Mouse (Mus musculus): ENCODE results near the gene Rcsd1.
A peak's percentile ranks its signal among the peaks of the same experiment; 100 is the strongest.

Rcsd1 gene

DNA sequence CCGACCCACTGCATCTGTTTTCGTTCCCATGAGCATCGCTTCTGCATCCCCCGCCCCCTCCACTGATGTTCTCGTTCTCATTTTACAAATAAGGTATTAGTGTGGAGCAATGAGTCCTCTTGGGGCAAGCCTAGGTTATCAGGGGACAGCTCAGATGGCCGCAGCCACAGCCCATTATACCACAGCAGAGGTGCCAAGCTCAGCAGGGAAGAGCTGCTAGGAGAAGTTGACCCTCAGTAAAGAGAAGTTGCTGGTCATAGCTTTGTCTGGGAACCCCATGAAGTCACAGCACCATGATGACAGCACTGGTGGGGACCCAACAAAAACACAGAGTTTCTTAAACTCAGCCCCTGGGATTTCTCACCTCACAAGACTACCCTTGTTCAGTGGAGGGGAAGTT lies 47.8 kb downstream of the Rcsd1 start:
- DNase-seq (ENCODE audit: low read depth): no peak

DNA sequence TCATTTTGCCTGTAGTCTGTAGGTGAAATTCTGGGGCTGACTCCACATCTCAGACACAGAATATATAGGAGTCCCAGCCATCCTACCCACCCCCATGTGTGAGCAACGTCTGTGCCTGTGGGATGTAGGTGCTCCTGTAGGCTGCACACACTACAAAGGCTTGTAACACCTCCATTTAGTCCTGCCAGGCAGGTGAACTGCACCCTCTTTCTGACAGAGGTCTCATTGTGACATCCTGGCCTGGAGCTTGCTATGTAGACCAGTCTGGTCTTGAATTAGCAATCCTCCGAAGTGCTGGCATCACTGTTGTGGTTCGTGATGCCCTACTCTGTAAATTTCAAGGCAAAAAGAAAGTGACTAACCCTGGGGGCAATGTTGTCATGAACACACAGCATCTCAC lies 48.4 kb downstream of the Rcsd1 start:
- DNase-seq (ENCODE audit: low read depth): no peak

DNA sequence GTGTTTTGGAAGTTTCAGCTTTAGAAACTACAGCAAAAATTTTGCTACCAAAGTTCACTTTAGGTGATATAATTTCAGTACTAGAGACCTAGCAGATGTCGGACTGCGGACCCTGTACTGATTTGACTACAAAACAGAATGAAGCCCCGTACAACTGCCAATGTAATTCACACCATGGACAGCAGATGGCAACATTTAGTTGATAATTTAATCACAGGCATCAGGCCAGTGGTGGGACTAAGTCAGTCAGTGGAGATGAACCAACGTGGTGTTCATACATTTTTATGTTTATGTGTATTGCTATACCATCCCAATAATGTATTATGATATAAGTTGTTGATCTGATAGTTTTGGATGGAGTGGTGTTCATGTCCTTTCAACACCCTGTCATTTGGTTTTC lies 48.8 kb downstream of the Rcsd1 start:
- DNase-seq (ENCODE audit: low read depth): no peak

DNA sequence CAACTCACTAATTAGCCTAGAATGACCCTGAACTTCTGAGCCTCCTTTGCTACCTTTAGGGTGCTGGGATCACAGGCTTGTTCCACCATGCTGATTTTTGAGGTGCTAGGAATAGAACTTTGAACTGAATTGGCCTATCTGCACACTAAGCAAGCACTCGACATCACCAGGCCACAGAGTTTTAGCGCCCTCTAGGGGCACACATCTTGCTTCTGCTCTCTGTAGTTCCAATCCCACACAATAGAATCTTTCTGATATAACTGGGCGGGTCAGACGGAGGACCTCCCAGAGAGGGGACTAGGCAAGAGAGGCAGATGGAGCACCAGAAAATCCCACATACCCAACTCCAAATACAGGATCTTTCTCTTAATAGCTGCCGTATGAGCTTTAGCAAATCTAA lies 51.0 kb downstream of the Rcsd1 start:
- peak; percentile 70 for DNase-seq (ENCODE audit: low read depth)

DNA sequence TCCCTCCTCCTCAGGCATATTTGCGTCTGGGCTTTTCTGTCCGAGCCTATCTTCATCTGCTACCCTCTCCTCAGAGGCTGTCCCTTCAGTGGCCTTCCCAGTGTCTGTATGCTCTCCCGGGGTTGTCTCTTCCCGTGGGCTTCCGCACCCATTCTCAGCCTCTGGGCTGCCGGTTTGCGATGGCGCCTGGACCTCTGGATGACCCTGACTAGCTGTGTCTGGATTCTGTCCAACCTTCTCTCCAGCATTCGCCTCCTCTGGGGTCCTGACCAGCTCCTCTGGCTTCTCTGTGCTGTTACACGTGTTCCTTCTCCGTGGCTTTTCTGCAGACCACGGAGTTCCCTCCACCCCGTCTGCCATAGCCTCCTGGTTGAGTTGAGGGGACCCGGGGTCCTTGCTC lies 54.1 kb downstream of the Rcsd1 start:
- no peak for DNase-seq (ENCODE audit: low read depth)

DNA sequence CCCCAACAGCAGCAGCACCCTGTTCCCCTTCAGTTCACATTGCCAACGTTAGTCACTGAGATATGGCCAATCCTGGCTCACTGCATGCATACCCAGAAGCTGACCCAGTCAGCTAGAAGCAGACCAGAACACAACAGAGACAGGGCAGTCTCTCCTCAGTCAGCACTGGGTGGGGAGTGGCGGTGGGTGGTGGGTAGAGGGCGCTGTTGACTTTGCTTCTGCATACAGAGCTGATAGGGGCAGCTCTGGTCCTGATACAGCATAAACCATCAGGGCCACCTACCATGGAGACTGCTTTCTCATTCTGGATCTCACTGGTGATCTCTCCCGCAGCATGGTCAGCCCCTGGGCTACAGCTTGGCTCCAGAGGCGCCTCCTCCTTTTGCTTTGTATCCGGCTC lies 54.5 kb downstream of the Rcsd1 start:
- DNase-seq (ENCODE audit: low read depth): no peak

DNA sequence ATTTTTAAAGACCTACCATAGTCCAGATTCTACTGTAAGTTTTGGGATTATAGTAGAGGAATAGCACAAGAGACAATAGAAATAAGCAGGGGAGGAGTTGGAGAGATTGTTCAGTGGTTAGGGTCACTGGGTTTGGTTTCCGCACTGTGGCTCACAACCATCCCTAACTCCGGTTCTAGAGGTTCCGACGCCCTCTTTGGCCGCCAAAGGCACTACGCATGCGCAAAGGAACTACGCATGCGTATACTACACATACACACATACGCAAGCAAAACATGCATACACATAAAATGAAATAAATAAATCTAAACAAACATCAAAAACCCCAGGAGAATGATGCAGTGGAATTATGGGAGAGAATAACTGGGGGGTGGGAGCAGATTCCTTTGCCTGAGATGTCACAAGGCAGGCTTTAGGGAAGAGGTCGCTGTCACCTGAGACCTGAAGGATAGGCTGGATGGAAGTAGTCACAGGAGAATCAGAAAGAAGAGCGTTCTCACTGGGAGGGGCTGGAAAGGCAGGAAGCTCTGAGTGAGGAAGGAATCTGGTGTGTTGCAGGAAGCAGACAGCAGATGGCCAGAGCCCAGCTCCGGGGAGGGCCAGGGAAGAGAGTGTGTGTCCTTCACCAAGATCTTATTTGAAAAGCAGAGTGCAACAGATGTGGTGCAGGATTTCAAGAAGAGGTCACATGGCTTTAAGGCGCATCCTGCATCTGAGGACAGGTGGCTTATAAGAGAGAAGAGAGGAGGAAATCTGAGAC lies 56.3 kb downstream of the Rcsd1 start:
- no peak for DNase-seq (ENCODE audit: low read depth)

DNA sequence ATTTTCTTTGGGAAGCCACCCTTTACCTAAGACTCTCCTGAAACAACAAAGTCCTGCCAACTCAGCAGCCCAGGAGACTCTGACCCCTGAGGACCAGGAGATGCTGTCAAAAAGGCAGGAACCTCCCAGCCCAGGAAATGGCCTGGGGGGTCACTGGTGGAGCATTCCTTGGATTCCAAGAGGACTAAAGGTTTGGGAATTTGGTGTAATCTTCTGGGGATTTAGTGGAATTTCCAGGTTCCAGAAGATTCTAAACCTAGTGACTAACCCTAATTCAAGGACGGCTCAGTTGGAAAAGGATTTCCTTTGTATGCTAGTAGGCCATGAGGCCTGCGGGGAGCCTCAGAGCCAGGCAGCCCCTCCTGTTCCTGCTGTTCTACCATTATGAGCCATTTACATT lies 57.0 kb downstream of the Rcsd1 start:
- DNase-seq (ENCODE audit: low read depth): no peak

DNA sequence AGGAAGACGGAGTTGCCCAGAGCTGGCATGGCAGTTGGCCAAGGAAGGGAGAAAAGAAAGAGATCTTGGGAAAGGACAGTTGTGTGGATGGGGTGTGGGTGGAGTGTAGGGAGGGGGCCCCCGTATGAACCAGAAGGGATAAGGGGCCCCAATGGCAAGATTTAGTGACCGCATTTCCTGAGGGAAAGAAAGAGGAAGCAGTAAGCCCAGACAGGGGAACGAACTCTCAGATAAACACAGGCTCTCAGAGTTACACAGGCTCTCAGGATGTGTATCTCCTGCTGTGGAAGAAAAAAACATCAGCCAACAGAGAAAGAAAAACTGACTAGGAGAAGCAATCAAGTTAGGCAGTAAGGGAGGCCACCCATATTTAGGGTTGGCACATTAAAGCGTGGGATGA lies 58.4 kb downstream of the Rcsd1 start:
- DNase-seq (ENCODE audit: low read depth): no peak

DNA sequence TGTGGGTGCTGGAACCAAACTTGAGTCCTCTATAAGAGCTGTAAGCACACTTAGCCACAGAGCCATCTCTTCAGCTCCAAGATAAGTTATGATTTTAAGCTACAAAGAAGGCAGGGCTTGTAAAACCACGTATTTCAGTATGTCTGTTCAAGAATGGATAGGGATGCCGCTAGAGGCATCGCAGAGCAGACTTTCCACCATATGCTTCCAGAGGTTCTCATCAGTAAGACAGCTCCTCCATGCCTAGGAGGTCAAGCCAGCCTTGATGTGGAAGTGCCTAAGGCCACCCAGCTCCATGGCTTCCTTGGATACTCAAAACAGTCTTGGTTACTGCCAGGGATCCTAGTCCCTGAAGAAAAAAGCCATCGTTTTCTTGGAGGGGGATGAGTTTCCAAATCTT lies 64.5 kb downstream of the Rcsd1 start:
- DNase-seq (ENCODE audit: low read depth): no peak

DNA sequence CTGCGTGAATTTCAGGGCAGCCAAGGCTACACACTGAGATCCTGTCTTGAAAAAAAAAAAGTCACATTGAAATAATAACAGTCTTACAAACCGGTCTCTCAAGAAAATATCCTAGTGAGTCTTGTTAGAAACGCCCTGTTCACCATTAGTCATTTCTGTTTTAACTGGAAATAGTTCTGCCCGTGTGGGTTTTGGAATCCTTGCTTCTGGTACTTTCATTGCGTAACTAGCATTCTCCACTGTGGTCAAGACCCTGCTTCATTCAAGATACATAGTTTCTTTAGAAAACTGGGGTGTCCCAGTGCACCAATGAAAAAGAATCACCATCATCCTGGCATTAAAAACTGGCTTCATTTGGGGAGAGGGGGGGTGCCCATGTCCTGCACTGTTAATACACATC lies 65.8 kb downstream of the Rcsd1 start:
- DNase-seq (ENCODE audit: low read depth): no peak

DNA sequence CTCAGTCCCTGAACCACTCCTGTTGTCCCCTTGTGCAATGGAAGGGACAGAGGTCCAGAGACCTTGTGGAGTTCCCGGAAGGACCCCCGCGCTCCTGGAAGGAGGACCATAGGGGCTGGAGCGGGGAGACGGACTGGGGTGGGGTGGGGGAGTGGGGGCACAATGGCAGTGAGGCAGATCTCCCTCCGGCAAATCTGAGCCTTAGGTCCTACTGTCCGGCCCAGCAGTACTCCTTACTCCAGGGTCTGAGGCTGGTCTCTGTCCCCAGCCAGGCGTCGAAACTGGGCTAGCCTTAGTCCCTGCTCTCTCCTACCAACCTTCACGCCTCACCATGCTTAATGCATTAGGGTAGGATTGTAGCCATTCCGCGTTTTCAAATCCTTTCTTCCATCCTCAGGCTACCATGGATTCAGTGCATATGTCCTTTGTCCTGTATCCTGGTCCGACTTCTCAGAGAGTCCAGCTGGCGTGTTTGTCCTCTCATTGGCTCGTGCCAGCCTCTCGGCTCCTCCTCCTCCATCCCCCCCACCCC lies 66.7 kb downstream of the Rcsd1 start:
- DNase-seq (ENCODE audit: low read depth): no peak

DNA sequence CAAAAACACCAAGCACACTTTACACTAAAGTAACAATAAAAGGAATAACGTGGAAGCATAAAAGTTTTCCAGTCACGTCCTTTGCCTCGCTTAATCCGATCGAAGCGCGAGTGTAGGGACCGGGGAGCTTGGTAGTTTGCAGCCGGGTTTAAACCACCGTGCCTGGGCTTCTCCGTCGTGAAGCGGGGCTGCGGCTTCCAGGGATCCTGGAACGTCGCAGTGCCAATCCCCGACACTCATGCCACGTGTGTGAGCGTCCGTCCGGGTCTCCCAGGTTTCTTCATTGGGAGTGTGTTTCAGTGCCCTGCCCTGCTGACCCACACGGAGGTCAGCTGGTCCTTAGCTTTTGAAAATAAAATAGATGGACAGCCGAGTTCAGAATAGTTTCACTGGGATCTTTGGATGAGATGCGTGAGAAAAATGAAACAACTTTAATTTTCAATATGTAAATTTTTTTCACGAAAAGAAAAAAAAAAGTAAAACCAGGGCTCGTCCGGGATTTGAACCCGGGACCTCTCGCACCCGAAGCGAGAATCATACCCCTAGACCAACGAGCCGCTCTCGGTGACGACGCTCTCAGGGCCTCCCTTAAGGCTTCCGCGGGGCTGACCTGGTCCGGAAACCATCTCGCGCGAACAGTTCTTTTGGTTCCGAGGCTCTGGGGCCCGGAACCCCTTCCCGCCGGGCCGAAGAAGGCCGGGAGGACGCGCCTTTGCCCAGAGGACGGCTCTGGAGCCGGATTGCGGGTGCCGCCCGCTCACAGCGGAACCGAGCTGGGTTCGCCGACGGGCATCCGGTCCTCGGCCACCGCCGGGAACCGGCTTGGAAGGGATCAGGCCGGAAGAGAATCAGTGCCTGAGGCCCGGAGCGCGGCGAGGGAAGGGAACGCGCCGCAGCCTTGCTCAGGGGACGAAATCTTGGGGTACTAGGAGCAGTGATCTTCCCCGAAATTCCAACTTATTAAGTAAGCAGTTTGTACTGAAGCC lies 67.5 kb downstream of the Rcsd1 start:
- peak; percentile 54 for DNase-seq (ENCODE audit: low read depth)

DNA sequence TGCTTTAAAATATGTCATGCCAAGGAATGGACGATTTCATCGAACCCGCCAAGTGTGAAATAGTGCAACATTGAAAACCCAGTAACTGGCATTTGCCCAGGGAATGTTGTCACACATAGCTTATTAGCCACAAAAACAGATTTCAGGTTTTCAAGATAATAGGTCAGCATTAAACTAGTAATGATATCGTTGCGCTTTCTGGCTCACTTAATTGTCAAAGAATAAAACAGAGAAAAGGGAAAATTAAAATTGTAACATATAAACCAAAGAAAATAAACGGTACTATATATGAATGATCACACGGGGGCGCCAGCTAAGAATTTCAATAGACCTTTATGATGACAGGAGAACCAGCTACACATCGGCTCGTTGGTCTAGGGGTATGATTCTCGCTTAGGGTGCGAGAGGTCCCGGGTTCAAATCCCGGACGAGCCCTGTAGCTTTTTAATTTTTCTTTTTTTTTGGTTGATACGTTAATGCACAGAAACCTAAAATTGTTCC lies 68.2 kb downstream of the Rcsd1 start:
- peak; percentile 78 for DNase-seq (ENCODE audit: low read depth)

DNA sequence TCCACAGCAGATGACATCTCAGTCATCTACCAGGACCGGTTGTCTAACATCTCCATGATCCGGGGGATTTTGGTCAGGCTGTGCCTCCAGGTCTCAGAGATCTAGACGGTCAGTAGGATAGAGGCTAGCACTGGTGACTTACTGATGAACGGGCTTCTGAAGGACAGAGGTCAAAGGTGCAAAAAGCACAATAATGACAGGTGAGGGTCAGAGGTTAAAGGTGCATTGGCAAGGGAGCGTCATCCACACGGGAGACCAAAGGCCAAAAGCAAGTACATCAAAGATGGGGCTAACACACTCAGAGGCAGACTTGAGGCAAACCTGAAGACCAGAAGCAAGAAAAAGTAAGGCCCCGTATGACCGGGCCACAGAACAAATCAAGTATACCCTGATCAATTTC lies 73.3 kb downstream of the Rcsd1 start:
- DNase-seq (ENCODE audit: low read depth): no peak

DNA sequence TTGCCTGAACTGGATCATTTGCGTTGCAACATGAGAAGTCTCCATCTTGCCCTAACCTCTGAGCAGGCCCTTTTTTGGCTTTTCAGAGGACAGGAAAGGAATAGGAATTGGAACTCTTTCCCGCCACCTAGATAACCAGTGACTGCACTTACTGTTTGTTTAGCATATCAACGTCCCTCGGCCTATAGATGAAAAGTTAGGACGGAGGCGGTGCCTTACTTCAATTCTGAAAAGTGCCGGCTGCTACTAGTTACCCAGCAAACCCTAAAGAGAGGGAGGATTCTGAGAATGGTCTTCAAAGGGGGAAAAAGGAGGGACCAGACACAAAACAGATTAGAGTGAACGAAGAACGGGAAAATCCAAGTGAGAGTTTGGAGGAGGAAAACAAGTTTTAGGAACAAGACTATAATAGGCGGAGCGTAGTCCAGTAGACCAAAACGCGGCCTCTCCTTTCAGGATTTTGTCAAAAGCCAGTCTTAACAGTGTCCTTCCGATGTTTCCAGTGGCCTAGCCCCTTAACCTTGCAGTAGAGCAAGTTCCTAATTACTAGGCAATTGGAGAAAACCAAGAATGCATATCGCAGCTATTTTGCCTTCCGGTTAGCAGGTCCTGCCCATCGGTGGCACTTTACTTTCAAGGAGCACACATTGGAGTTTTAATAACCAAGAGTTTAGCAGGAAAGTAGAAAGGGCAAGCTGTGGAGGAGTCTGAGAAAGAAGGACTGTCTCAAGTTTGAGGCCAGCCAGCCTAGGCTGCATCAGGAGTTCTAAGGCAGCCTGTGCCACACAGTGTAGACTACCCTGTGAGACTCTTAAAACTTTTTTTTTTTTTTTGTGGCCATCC lies 74.3 kb downstream of the Rcsd1 start:
- DNase-seq (ENCODE audit: low read depth): no peak

DNA sequence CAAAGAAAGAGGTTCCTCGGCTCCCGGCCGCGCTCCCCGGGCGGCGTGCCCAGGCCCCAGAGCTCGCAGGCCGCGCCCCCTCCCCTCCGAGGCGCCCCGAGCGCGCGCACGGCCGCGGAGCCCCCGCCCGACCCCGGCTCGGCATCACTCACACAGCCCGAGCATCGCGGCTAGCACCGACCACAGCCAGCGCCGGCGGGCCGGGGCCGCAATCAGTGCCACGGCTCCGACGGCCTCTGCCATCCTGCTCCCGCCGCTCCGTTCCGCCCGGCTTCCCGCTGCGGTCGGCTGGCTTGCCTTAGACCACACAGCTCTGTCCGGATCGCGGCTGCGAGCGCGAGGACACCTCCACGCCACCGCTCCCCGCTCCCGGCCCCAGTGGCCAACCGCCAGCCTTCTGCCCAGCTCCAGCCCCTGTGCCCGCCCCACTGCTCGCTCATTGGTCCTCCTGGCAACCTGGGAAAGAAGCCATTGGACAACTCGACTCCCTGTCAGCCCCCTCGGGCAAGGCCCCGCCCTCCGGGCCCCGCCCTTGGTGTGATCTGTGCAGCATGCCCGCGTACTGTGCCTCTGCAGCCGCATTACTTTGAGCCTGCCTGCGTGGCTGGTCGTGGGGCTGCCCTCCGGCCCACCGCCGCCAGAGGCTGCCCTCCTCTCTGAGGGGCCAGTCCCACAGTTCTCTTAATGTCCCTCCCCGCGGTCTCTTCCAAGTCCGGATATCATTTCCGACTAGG lies 75.2 kb downstream of the Rcsd1 start, which contains the start of gene Mpzl1:
Mpzl1 (minus strand) TSS at position 388 of the 734 bp plus-strand sequence.
- DNase-seq (ENCODE audit: low read depth): peak; percentile 96

DNA sequence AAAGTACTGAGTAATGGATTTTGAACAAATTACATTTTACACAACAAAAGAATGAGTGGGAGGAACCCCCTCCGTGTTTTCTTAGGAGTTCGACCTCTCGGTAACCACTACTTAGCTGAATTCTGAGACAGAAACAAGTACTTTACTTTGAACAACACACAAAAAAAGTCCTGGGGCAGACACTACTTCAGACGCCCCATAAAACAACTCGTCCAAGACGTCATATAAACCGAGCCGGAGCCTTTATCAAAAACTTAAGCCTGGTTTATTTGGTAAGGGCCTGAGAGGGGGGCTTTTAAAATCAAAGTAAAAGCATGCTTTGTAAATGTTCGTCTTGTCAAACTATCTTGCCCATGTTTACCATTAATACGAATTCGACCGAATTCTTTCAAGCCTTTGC lies 76.2 kb downstream of the Rcsd1 start:
- DNase-seq (ENCODE audit: low read depth): no peak

DNA sequence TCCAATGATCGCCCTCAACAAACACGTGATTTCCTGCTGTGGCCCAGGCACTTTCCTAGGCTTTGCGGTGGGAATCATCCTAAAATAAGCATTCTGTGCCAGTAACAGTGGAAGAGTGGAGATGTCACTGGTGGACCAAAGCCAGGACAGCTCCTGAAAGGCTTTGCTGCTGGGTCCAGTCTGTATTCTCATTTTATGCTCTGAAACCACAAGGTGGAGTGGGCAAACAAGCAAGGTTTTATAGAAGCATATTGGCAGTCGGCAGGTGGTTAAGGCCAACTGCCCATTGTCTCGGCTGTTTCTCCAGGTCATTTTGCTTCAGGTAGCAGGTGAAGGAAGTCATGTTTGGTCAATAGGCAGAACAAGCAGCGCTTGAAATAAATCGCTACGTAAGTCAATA lies 78.4 kb downstream of the Rcsd1 start:
- no peak for DNase-seq (ENCODE audit: low read depth)

DNA sequence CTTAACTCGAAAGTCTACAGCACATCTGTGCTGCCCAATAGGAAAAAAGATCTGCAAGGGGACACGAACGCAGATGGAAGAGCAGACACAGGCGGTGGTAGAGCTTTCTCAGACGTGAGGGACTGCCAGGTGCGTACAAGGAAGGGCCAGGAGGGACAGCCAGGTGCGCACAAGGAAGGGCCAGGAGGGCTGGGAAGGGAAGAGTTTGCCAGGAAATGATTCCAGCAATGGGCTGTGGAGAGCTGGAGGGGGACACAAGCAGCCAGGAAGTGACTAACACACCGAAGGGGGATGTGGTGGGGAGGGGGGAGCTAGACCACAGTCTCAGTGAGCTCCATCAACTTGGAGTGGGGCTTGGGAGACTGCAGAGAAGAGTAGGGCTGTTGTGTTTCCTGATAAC lies 79.6 kb downstream of the Rcsd1 start:
- DNase-seq (ENCODE audit: low read depth): no peak

DNA sequence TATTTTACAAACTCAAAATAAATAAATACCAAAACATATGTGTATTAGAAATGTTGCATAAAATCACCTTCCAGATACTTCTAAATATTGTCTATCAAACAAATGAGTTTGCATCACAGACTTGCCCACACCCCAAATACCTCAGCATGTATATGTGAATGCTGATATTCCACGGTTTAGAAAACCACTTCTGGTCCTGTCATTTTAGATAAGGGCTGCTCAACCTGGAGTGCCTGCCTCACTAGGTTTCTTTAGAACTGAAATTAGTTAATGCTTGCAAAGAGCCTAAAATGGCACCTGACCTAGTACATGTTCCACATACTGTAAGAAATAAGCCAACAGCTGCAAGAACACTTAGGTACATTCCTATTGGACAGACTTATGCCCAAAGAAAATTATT lies 81.0 kb downstream of the Rcsd1 start:
- no peak for DNase-seq (ENCODE audit: low read depth)

All from c-Kit-positive CD71-negative TER-119-negative erythroid progenitor cells, embryonic 14.5 days (primary cell).